Mouse (Mus musculus) lung, postnatal 0 days (tissue): Measurements from ENCODE around the gene Patz1.

ENCODE experiments used
- CTCF ChIP-seq: IDR thresholded peaks from 2 replicates; pipeline ENCODE4 v1.5.1; 2016; ENCODE audit warnings: antibody characterized with exemption, mild to moderate bottlenecking
- EP300 ChIP-seq: IDR thresholded peaks from 2 replicates; pipeline ENCODE4 v1.6.1; 2016; ENCODE audit warnings: antibody characterized with exemption, mild to moderate bottlenecking, control low read depth

- TF ChIP-seq CTCF (no peak), EP300 (no peak)
Measured at GRCm38 (mm10) chr11:3310789-3311585, 22.3 kb downstream of the Patz1 start.
